Mouse (Mus musculus): ENCODE measurements around the gene Arhgef5.

The Arhgef5 gene

DNA sequence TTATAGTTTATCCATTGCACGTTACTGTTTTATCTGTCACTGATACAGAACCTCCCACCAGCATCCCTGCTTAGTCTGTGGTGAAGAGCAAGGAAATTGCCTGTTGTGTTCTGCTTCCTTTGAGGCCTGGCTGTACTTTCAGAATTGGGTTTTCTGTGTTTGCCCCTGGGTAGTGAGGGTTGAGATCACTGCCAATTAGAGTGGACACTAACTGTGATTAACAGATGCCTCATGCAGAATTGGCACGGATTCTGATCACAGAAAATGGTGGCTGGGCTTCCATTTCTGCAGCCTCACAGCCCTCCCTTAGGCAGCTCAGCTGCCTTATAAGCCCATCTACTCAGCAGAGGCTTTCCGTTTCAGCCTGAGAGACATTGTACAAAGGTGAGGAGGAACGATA lies 68.1 kb downstream of the Arhgef5 start:
- DNase-seq: peak; percentile 88 to 89

DNA sequence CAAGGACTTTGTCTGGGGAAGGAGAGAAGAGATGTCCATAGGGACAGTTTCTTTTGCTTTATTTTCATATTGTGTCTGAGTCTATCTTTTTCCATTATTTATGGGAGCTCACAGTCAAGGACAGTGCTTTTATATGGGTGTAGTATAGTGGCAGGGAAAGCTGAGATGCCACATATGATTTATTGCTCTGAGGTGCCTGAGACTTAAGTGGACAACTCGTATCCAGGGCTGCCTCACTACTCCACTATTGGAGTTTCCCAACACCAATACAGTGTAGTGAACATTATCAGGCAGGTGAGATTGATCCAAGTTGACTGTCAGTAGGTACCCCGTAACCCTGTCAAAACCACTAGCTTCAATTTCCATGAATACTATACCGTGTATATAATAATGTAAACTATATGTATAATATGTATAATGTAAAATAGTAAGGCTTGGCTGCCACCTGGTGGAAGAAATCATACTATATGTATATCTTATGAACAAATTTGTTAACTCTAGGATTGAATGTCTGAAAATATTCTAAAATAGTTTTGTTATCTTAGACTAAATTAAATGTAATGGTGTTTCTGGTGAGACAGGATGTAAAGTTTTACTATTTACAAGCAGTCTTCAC lies 70.3 kb downstream of the Arhgef5 start:
- DNase-seq: peak in 1 of 2 experiments; percentile 28

DNA sequence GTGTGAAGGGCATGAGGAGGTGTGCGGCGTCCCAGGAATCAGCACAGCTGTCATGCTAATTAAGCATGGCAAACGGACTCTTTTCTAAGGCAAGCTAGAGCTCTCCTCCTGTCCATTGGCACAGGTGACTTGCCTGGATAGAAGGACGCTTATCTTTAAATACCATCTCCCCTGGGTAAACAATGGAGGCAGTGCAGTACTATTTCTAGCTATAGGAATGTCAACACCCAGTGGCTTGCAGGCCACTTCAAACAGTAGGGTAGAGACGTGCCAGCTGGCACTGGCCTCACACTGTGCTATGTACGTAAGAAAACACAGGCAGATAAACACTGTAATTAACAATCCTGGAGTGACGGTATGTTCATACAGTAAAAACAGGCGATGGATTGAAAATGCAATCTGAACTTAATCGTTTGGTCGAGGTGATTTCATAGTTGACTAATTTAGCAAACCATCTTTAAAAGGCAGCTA lies 72.1 kb downstream of the Arhgef5 start:
- DNase-seq: peak; percentile 75 to 78

DNA sequence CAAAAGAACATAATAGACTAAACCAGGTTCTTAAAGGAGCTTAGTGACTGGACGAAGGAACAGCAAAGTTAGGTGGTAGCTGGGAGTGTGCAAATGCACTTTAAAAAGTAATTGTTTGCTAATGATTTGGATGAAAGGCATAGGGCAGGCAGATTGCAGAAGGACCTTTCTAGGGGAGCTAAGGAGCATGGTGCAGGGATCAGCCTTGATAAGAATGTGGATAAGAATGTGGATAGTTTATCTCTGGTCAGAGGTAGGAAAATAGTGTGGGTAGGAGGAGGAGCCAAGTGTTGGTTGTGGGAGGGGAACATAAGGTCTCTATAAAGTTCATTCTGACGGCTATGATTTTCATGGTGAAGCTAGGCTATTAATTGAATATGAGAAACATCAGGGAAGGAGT lies 73.4 kb downstream of the Arhgef5 start:
- no peak for DNase-seq

Data from cerebellum, adult 18-20 months (tissue).